Mouse (Mus musculus): ENCODE measurements around the gene Ptprf. TPM values are rescaled to one million over a fixed set of nuclear protein-coding genes. Genes with fewer than 3 reads are reported as not detected.

Ptprf gene
- polyA plus RNA-seq, 1 experiment = 245 TPM

DNA sequence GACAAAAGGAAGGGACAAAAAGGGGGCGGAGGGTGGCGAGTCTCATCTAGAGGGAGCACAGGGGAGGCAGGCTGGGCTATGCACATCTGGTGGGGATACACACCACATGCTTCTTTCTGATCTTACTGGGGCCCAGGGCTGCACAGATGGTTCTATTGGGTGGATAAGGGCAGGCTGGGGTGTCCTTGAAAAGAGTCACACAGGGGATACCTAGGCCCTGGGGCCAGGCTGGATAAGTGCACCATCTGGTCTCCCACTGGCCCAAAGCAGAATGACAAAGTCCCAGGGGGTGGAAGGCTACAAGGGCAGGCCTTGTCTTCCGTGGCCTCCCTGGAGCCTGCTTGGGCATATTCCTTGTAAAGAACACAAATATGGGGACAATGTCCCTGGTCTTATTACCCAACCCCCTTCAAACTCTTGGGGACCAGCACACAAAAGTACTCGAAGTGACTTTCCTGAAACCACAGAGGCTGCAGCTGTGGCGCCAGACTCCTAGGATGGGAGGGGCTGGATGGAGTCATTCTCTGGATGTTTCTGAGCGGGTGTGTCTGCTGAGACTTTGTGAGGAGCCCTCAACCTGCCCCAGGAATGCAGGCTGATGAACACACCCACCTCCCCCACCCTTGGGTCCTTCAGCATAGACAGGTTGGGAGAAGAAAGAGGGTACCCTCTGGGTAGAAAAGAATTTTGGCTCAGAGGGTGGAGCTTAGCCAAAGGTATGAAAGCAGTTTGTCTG lies 62.0 kb downstream of the Ptprf start:
- peak; percentile 62 for DNase-seq
- H3K4me1 ChIP-seq (ENCODE audit: control insufficient read depth, insufficient read depth, low read length) = no peaks in the 10 kb centered on the region
- H3K4me3 ChIP-seq (replicated peaks; ENCODE audit: extremely low read depth, low read depth, low read length) = no peak overlapping the region
- no peak for TF ChIP-seq POLR2A (IDR thresholded peaks at IDR 0.05; ENCODE audit: borderline replicate concordance, extremely low read depth, low read depth, low read length)
- no peak for TF ChIP-seq CTCF (IDR thresholded peaks at IDR 0.05; ENCODE audit: insufficient read depth, low read length)
- 63% methylated on average over 6 of the region's 6 CpGs for WGBS

DNA sequence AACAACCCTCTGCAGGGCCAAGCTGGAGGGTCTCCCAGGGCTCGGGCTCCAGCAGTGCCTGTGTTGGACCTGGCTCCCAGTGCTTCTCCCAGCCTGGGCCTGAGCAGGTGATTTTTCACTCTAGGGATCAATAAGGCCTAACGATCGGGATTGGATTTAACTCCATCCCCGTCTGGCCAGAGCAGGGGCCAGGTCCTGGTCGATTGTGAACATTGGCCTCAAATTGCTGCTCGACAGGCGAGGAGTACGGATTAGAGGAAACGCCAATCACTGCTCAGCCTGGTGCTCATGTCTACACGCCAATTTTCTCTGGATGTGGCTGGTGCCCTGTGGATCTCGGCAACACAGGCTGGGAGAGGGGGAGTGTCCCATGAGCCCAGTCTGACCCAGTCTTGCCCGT lies 63.8 kb downstream of the Ptprf start:
- DNase-seq = no peak
- H3K4me1 ChIP-seq (ENCODE audit: control insufficient read depth, insufficient read depth, low read length) = no peaks in the 10 kb centered on the region
- no peak overlapping the region for H3K4me3 ChIP-seq (replicated peaks; ENCODE audit: extremely low read depth, low read depth, low read length)
- TF ChIP-seq POLR2A (IDR thresholded peaks at IDR 0.05; ENCODE audit: borderline replicate concordance, extremely low read depth, low read depth, low read length) (no peak), CTCF (IDR thresholded peaks at IDR 0.05; ENCODE audit: insufficient read depth, low read length) (no peak)
- 90% methylated on average over 12 of the region's 12 CpGs for WGBS

DNA sequence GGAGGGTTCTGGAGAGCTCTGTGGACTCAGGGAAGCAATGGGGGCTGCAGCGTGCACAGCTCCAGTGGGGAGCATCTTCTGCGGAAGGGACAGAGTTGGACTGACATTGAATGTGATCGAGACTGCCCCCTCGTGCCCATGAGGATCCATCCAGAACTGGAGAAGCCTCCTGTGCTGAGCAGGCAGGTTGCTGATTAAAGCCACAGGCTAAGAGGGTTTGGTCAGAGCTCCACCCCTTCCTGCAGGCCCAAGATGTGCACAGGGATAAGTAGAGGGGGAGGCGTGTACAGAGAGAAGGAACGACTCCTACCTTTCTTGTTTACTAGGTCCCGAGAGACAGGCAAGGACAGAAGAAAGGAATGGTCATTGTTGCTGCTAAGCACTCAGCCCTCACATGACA lies 69.9 kb downstream of the Ptprf start:
- no peak for TF ChIP-seq POLR2A (IDR thresholded peaks at IDR 0.05; ENCODE audit: borderline replicate concordance, extremely low read depth, low read depth, low read length)
- TF ChIP-seq CTCF (IDR thresholded peaks at IDR 0.05; ENCODE audit: insufficient read depth, low read length) = no peak
- WGBS = 69% methylated on average over 7 of the region's 7 CpGs
- Histone ChIP-seq H3K4me1 (ENCODE audit: control insufficient read depth, insufficient read depth, low read length) (no peaks in the 10 kb centered on the region), H3K4me3 (replicated peaks; ENCODE audit: extremely low read depth, low read depth, low read length) (no peak overlapping the region)
- DNase-seq = no peak

DNA sequence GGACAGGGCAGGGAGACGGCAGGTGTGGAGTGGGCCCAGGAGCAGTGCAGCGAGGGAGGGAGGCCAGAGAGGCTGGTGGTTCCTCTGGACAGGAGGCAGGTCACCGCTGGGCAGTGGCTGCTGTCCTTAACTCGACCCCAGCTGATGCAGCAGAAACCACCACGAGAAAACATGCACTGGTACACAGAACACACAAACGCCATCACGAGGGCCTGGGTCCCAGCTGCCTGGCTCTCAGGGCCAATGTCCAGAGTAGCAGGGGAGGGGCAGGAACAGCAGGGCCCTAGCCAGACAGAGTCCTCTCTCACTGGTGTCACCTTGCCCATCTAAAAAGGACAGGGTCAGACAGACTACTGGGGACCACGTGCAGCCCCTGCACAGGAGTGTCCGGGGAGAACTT lies 70.4 kb downstream of the Ptprf start:
- Histone ChIP-seq H3K4me1 (ENCODE audit: control insufficient read depth, insufficient read depth, low read length) (no peaks in the 10 kb centered on the region), H3K4me3 (replicated peaks; ENCODE audit: extremely low read depth, low read depth, low read length) (no peak overlapping the region)
- DNase-seq = no peak
- 80% methylated on average over 9 of the region's 9 CpGs for WGBS
- no peak for TF ChIP-seq CTCF (IDR thresholded peaks at IDR 0.05; ENCODE audit: insufficient read depth, low read length)
- no peak for TF ChIP-seq POLR2A (IDR thresholded peaks at IDR 0.05; ENCODE audit: borderline replicate concordance, extremely low read depth, low read depth, low read length)

DNA sequence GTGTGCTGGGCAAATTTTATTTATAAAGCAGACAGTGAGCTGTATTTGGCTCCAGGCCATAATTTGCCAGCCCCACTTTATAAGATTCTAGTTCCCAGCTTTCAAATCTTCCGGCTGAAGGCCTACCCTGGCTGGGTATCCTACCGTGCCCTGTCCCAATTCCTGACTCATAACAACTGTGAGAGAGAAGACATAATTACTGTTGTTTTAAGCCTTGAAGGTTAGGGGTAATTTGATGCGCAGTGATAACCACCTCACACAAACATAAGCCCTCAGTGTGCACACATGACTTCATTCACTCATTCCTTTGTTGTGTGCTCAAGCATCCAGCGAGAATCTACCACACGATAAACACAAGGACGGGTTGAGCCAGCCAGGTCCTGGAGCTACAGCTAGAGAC lies 71.7 kb downstream of the Ptprf start:
- Histone ChIP-seq H3K4me1 (ENCODE audit: control insufficient read depth, insufficient read depth, low read length) (no peaks in the 10 kb centered on the region), H3K4me3 (replicated peaks; ENCODE audit: extremely low read depth, low read depth, low read length) (no peak overlapping the region)
- 80% methylated on average over 6 of the region's 6 CpGs for WGBS
- TF ChIP-seq CTCF (IDR thresholded peaks at IDR 0.05; ENCODE audit: insufficient read depth, low read length) = no peak
- TF ChIP-seq POLR2A (IDR thresholded peaks at IDR 0.05; ENCODE audit: borderline replicate concordance, extremely low read depth, low read depth, low read length) = no peak
- no peak for DNase-seq

DNA sequence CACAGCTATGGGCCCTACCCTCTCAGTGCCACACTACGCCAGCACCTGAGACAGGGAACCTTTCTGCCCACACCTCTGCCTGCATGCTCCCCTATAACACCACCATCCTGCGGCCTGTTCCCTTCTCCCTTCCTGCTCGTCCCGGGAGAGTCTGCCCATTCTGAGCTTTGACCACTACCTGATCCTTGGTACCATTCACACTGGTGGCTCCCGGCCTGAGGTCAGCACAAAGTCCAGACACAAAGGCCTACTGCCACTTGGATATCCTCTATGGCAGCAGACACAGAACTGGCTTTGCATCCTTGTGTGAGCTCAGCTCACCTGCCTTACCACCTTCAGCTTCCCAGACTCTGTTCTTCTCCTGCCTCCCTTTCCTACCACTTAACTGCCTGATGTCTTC lies 72.7 kb downstream of the Ptprf start:
- TF ChIP-seq CTCF (IDR thresholded peaks at IDR 0.05; ENCODE audit: insufficient read depth, low read length) (no peak), POLR2A (IDR thresholded peaks at IDR 0.05; ENCODE audit: borderline replicate concordance, extremely low read depth, low read depth, low read length) (no peak)
- WGBS = 87% methylated on average over 5 of the region's 5 CpGs
- no peak for DNase-seq

DNA sequence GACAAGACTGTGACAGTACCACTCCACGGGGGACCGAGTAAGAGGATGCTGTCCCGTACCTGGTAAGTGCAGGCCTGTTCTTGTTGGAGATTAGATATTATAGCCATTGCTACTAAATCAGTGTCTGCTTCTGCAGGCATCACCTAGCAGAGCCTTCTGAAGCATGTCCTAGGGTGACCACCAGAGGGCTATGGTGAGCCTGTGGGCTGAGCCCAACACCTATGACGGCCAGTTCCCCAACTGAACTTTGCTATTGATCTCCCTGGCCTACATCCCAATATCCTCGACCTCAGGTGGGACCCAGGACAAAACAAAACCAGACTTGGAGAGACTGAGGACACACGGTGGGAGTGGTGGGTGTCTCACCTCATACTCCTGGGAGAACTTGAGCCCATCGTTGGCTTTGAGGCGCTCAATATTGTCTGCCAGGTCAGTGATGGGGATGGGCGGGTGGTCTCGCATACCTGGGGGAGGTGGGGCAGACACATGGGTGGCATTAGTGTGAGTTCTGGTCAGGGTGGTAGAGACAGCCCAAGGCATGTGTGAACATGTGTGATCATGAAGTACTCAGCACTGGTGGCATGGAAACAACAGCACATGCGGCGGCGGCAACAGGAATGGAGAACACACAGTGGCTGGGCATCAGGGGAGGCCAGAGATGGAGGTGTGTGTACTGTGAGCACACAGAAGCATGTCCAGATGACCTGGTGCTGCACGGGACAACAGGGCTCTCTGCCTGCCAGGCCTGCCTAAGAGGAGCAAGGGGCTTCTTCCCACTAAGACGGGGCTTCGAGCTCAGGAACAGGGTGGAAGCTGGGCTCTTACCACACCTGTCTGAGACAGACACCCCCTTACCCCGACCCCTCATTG lies 74.2 kb downstream of the Ptprf start:
- DNase-seq = peak; percentile 55
- 75% methylated on average over 17 of the region's 17 CpGs for WGBS
- no peaks in the 10 kb centered on the region for H3K4me1 ChIP-seq (ENCODE audit: control insufficient read depth, insufficient read depth, low read length)

More for the DNA sequence above, 72.7 kb downstream of the Ptprf start:
- Histone ChIP-seq H3K4me1 (ENCODE audit: control insufficient read depth, insufficient read depth, low read length) (no peaks in the 10 kb centered on the region), H3K4me3 (replicated peaks; ENCODE audit: extremely low read depth, low read depth, low read length) (no peak overlapping the region)

DNA sequence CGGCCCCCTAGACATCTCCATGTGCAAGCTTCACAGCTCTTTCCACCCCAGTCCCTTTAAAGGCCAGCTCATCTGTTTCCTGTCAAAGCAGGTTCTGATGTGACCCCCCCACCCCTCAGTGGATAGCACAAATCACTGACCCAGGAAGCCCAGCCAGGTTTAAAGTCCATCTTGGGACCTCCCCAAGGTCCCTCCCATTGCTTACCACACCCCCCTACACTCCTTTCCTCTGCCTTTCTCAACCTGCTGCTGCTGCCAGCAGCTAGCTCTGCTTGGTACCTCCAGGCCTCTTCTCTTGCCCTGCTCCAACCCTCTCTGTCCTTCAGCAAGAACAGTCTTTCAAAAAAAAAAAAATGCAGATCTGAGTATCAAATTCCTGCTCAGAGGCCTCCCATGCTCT lies 76.3 kb downstream of the Ptprf start:
- DNase-seq = no peak
- H3K4me1 ChIP-seq (ENCODE audit: control insufficient read depth, insufficient read depth, low read length) = no peaks in the 10 kb centered on the region
- WGBS = 90% methylated on average over 1 of the region's 1 CpGs
- TF ChIP-seq POLR2A (IDR thresholded peaks at IDR 0.05; ENCODE audit: borderline replicate concordance, extremely low read depth, low read depth, low read length) (no peak), CTCF (IDR thresholded peaks at IDR 0.05; ENCODE audit: insufficient read depth, low read length) (no peak)
- no peak overlapping the region for H3K4me3 ChIP-seq (replicated peaks; ENCODE audit: extremely low read depth, low read depth, low read length)

More for the DNA sequence above, 74.2 kb downstream of the Ptprf start:
- TF ChIP-seq POLR2A (IDR thresholded peaks at IDR 0.05; ENCODE audit: borderline replicate concordance, extremely low read depth, low read depth, low read length) = no peak
- peak; percentile 85 for TF ChIP-seq CTCF (IDR thresholded peaks at IDR 0.05; ENCODE audit: insufficient read depth, low read length)
- no peak overlapping the region for H3K4me3 ChIP-seq (replicated peaks; ENCODE audit: extremely low read depth, low read depth, low read length)

DNA sequence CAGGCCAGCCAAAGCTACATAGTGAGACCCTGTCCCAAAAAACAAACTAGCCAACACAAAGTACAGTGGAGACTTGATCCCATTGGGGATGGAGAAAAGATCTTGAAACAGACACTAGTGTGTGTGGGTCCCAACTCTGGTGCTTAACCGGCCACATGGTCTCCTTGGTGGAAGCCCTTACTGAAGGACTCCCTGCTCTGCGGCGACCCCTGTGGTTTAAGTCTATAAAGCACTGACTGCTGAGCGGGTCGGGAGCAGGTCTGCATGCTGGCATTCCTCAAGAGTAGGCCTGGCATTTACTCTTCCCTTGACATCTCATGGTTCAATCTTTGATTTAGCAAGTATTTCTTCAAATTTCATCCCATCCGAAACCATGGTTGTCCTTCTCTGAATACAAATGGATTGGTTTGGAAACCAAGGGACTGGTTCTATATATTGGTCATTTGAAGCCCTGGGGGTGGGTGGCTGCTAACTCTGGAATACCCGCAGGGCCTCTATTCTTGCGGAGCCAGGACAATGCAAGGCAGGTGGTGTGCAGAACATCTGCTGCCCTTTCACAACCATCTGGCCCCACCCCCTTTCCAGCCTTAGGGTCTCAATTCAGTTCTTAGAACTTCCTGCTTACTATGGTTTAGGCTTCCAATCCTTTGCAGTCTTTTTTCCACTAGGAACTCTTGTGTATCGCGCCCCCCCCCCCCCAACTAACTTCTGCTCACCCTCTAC lies 84.1 kb downstream of the Ptprf start:
- DNase-seq = no peak
- 77% methylated on average over 10 of the region's 10 CpGs for WGBS
- H3K4me1 ChIP-seq (ENCODE audit: control insufficient read depth, insufficient read depth, low read length) = no peaks in the 10 kb centered on the region
- H3K4me3 ChIP-seq (replicated peaks; ENCODE audit: extremely low read depth, low read depth, low read length) = no peak overlapping the region
- TF ChIP-seq CTCF (IDR thresholded peaks at IDR 0.05; ENCODE audit: insufficient read depth, low read length) (no peak), POLR2A (IDR thresholded peaks at IDR 0.05; ENCODE audit: borderline replicate concordance, extremely low read depth, low read depth, low read length) (no peak)

All from lung, adult 2 months (tissue).